Mouse (Mus musculus) liver, postnatal 0 days (tissue): ENCODE measurements at regions not wholly inside any gene's neighbourhood (a gene's known extent, or its start where the extent isn't known, plus 50 kb on each side); places are given as distances from the start of the nearest gene placed in this dataset.

ENCODE experiments used
- CTCF ChIP-seq: sonication (generic); IDR thresholded peaks from 2 replicates; pipeline ENCODE4 v1.5.1; 2016; ENCODE audit warnings: antibody characterized with exemption, low read depth
- EP300 ChIP-seq: IDR thresholded peaks from 2 replicates; pipeline ENCODE4 v1.6.1; 2016; ENCODE audit warnings: antibody characterized with exemption, low read depth, mild to moderate bottlenecking

GRCm38 (mm10) chr3:9159073-9159472 lies 450.8 kb downstream of the Zfp704 start:
- TF ChIP-seq CTCF (no peak), EP300 (no peak)
